Mouse (Mus musculus) MEL (cell line): ENCODE measurements around the gene Iqgap3. TPM values are rescaled to one million over a fixed set of nuclear protein-coding genes. Genes with fewer than 3 reads are reported as not detected.
A peak's percentile ranks its signal among the peaks of the same experiment; 100 is the strongest.

Source experiments
- DNase-seq: peaks from one replicate; pipeline ENCODE4 v3.0.0; 2011; ENCODE audit warnings: low read depth, low spot score
- H3K27ac ChIP-seq: 2 replicates; pipeline ENCODE4 v1.5.1; 2012; ENCODE audit warnings: low read depth, mild to moderate bottlenecking, control low read depth, low read length, moderate library complexity; ENCODE audit not compliant: control insufficient read depth
- H3K27me3 ChIP-seq, 2 experiments: fragments of 150-350 bp in 1 of 2; sonication (generic) in 1 of 2; 2 replicates each; pipeline ENCODE4 v1.6.1; 2012; ENCODE audit warnings: low read length in 2 of 2, mild to moderate bottlenecking in 2 of 2, improper control_type of control experiment in 1 of 2, moderate library complexity in 1 of 2; ENCODE audit not compliant: insufficient read depth in 2 of 2, control insufficient read depth in 1 of 2
- H3K36me3 ChIP-seq, 2 experiments: 2 replicates each; pipeline ENCODE4 v1.6.1; 2012 to 2014; ENCODE audit warnings: low read length in 2 of 2, improper control_type of control experiment in 1 of 2, inconsistent platforms in 1 of 2, mild to moderate bottlenecking in 1 of 2; ENCODE audit not compliant: insufficient read depth in 2 of 2, control insufficient read depth in 1 of 2
- H3K4me1 ChIP-seq, 2 experiments: fragments of 150-350 bp in 1 of 2; sonication (generic) in 1 of 2; 2 replicates each; pipeline ENCODE4 v1.6.1; 2012; ENCODE audit warnings: low read length in 2 of 2, improper control_type of control experiment in 1 of 2, mild to moderate bottlenecking in 1 of 2; ENCODE audit not compliant: insufficient read depth in 2 of 2, control insufficient read depth in 1 of 2
- H3K4me3 ChIP-seq, 2 experiments: fragments of 150-350 bp in 1 of 2; sonication (generic) in 1 of 2; 2 replicates each; pipeline ENCODE4 v1.5.1; 2012; ENCODE audit warnings: low read depth in 2 of 2, low read length in 2 of 2, mild to moderate bottlenecking in 2 of 2, moderate library complexity in 2 of 2, control low read depth in 1 of 2, improper control_type of control experiment in 1 of 2; ENCODE audit not compliant: control insufficient read depth in 1 of 2, insufficient read depth in 1 of 2
- H3K79me2 ChIP-seq: 2 replicates; pipeline ENCODE4 v1.6.1; 2012; ENCODE audit warnings: mild to moderate bottlenecking, low read length, moderate library complexity; ENCODE audit not compliant: control insufficient read depth, poor library complexity, insufficient read depth
- H3K9ac ChIP-seq: 2 replicates; pipeline ENCODE4 v1.6.1; 2012; ENCODE audit warnings: low read depth, mild to moderate bottlenecking, control low read depth, low read length, moderate library complexity; ENCODE audit not compliant: control insufficient read depth, poor library complexity, severe bottlenecking
- H3K9me3 ChIP-seq: fragments of 150-350 bp; sonication (generic); replicated peaks from 2 replicates; pipeline ENCODE4 v1.6.1; 2012; ENCODE audit warnings: mild to moderate bottlenecking, low read length, improper control_type of control experiment, moderate library complexity; ENCODE audit not compliant: insufficient read depth
- BHLHE40 ChIP-seq: IDR thresholded peaks from 2 replicates; pipeline ENCODE4 v1.6.1; 2012; ENCODE audit warnings: low read depth, mild to moderate bottlenecking, inconsistent platforms, low read length, improper control_type of control experiment, borderline replicate concordance
- CHD1 ChIP-seq: IDR thresholded peaks from 2 replicates; pipeline ENCODE4 v1.6.1; 2012; ENCODE audit warnings: low read depth, mild to moderate bottlenecking, inconsistent platforms, low read length, improper control_type of control experiment
- E2F4 ChIP-seq: IDR thresholded peaks from 2 replicates; pipeline ENCODE4 v1.6.1; 2011; ENCODE audit warnings: low read depth, low read length, improper control_type of control experiment, borderline replicate concordance
- ELF1 ChIP-seq: IDR thresholded peaks from 2 replicates; pipeline ENCODE4 v1.6.1; 2014; ENCODE audit warnings: low read depth, mild to moderate bottlenecking, inconsistent platforms, low read length, improper control_type of control experiment, moderate library complexity
- EP300 ChIP-seq, 2 experiments: IDR thresholded peaks; 2 replicates each; pipeline ENCODE4 v1.6.1; 2011; ENCODE audit warnings: improper control_type of control experiment in 2 of 2, low read length in 2 of 2, low read depth in 1 of 2, mild to moderate bottlenecking in 1 of 2
- ETS1 ChIP-seq: IDR thresholded peaks from 2 replicates; pipeline ENCODE4 v1.6.1; 2012; ENCODE audit warnings: low read depth, mild to moderate bottlenecking, inconsistent platforms, low read length, improper control_type of control experiment, moderate library complexity
- GABPA ChIP-seq: IDR thresholded peaks from 2 replicates; pipeline ENCODE4 v1.6.1; 2012; ENCODE audit warnings: low read depth, mild to moderate bottlenecking, inconsistent platforms, low read length, improper control_type of control experiment, moderate library complexity
- GATA1 ChIP-seq: IDR thresholded peaks from 2 replicates; pipeline ENCODE4 v1.6.1; 2011; ENCODE audit warnings: low read depth, low read length, improper control_type of control experiment
- JUND ChIP-seq: IDR thresholded peaks from 2 replicates; pipeline ENCODE4 v1.6.1; 2011; ENCODE audit warnings: low read depth, mild to moderate bottlenecking, improper control_type of control experiment, low read length
- KAT2A ChIP-seq: conservative IDR thresholded peaks from 2 replicates; pipeline ENCODE4 v1.6.1; 2012; ENCODE audit warnings: low read depth, low read length, improper control_type of control experiment, inconsistent platforms
- MAFK ChIP-seq: IDR thresholded peaks from 2 replicates; pipeline ENCODE4 v1.6.1; 2011; ENCODE audit warnings: low read depth, mild to moderate bottlenecking, low read length, improper control_type of control experiment, borderline replicate concordance
- MAZ ChIP-seq: IDR thresholded peaks from 2 replicates; pipeline ENCODE4 v1.6.1; 2012; ENCODE audit warnings: low read depth, mild to moderate bottlenecking, inconsistent platforms, low read length, improper control_type of control experiment
- MXI1 ChIP-seq: IDR thresholded peaks from 2 replicates; pipeline ENCODE4 v1.6.1; 2011; ENCODE audit warnings: mild to moderate bottlenecking, low read depth, low read length, improper control_type of control experiment
- MYB ChIP-seq: IDR thresholded peaks from 2 replicates; pipeline ENCODE4 v1.6.1; 2011; ENCODE audit warnings: mild to moderate bottlenecking, low read depth, low read length, improper control_type of control experiment
- MYC ChIP-seq: IDR thresholded peaks from 2 replicates; pipeline ENCODE4 v1.6.1; 2011; ENCODE audit warnings: low read depth, mild to moderate bottlenecking, low read length, improper control_type of control experiment, moderate library complexity
- NRF1 ChIP-seq: IDR thresholded peaks from 2 replicates; pipeline ENCODE4 v1.6.1; 2014; ENCODE audit warnings: low read depth, mild to moderate bottlenecking, inconsistent platforms, low read length, improper control_type of control experiment, moderate library complexity; ENCODE audit not compliant: poor library complexity, insufficient read depth, severe bottlenecking
- POLR2A ChIP-seq, 2 experiments: IDR thresholded peaks; 2 replicates each; pipeline ENCODE4 v1.6.1; 2011 to 2012; ENCODE audit warnings: low read length in 2 of 2, mild to moderate bottlenecking in 2 of 2, control low read depth in 1 of 2, improper control_type of control experiment in 1 of 2, low read depth in 1 of 2, moderate library complexity in 1 of 2; ENCODE audit not compliant: control insufficient read depth in 1 of 2, insufficient read depth in 1 of 2, poor library complexity in 1 of 2
- RCOR1 ChIP-seq: IDR thresholded peaks from 2 replicates; pipeline ENCODE4 v1.6.1; 2012; ENCODE audit warnings: low read depth, mild to moderate bottlenecking, inconsistent platforms, low read length, improper control_type of control experiment
- SIN3A ChIP-seq: IDR thresholded peaks from 2 replicates; pipeline ENCODE4 v1.6.1; 2012; ENCODE audit warnings: low read length, improper control_type of control experiment, inconsistent platforms
- SMC3 ChIP-seq: IDR thresholded peaks from 2 replicates; pipeline ENCODE4 v1.6.1; 2011; ENCODE audit warnings: low read depth, low read length, improper control_type of control experiment
- TAL1 ChIP-seq: IDR thresholded peaks from 2 replicates; pipeline ENCODE4 v1.6.1; 2012; ENCODE audit warnings: mild to moderate bottlenecking, inconsistent platforms, low read length, moderate library complexity, mixed read lengths
- TBP ChIP-seq: IDR thresholded peaks from 2 replicates; pipeline ENCODE4 v1.8.0; 2011; ENCODE audit warnings: low read depth, low read length, improper control_type of control experiment
- TCF12 ChIP-seq: IDR thresholded peaks from 2 replicates; pipeline ENCODE4 v1.6.1; 2014; ENCODE audit warnings: low read depth, mild to moderate bottlenecking, inconsistent platforms, low read length, improper control_type of control experiment, moderate library complexity
- USF1 ChIP-seq: IDR thresholded peaks from 2 replicates; pipeline ENCODE4 v1.6.1; 2014; ENCODE audit warnings: low read depth, mild to moderate bottlenecking, inconsistent platforms, low read length, improper control_type of control experiment, moderate library complexity
- ZC3H11A ChIP-seq: IDR thresholded peaks from 2 replicates; pipeline ENCODE4 v1.6.1; 2012; ENCODE audit warnings: low read depth, mild to moderate bottlenecking, inconsistent platforms, low read length, improper control_type of control experiment
- ZKSCAN1 ChIP-seq: IDR thresholded peaks from 2 replicates; pipeline ENCODE4 v1.6.1; 2012; ENCODE audit warnings: low read depth, mild to moderate bottlenecking, inconsistent platforms, low read length, improper control_type of control experiment, moderate library complexity
- ZMIZ1 ChIP-seq: IDR thresholded peaks from 2 replicates; pipeline ENCODE4 v1.6.1; 2012; ENCODE audit warnings: low read depth, mild to moderate bottlenecking, inconsistent platforms, low read length, improper control_type of control experiment, moderate library complexity
- ZNF384 ChIP-seq: IDR thresholded peaks from 2 replicates; pipeline ENCODE4 v1.6.1; 2012; ENCODE audit warnings: low read depth, mild to moderate bottlenecking, inconsistent platforms, low read length, improper control_type of control experiment
- polyA plus RNA-seq, 2 experiments: library from polyadenylated mRNA; stranded (reverse) in 1 of 2; unstranded in 1 of 2; fragments of >175 nt in 1 of 2; fragments of >200 nt in 1 of 2; gene quantifications; 2 replicates each; pipeline versions ENCODE4 v1.2.1 to v1.2.4; 2012; ENCODE audit warnings: low replicate concordance in 2 of 2, low read depth in 1 of 2; ENCODE audit not compliant: insufficient read length in 2 of 2, insufficient read depth in 1 of 2, missing spikeins in 1 of 2
- total RNA-seq: library from RNA; depleted of rRNA; stranded (reverse); fragments of 300-350 nt; gene quantifications from 2 replicates; pipeline ENCODE4 v1.2.3, GENCODE M21; 2012

The Iqgap3 gene
- total and polyA plus RNA-seq, 3 experiments, result 21.1 to 42.5 TPM; not detected in 1

DNA sequence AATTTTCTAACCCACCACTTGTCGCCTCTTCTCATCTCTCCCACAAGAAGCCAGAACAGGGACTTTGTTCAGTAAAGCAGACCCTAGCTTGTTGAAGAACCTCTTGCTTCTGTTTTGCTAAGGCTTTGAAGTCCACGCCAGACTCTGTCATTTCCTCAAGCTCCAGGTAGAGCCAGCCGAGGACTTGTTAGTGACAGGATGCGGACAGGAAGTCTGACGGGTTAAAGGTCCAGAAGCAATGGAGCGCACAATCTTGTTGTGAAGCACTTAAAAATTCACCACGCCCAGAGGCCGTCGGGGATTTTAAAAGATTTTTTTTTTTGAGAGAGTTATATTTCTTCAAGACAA lies 59.6 kb downstream of the Iqgap3 start:
- peaks cover 24 to 53% of the 10 kb centered on the region in 2 experiments for H3K4me1 ChIP-seq
- peaks cover 50% of the 10 kb centered on the region for H3K79me2 ChIP-seq
- 0 out of 2 replicates have a peak, but pooled peaks have one; percentile 10 for TF ChIP-seq ZC3H11A
- peak; percentile 82; the same call in 1 of the 2 replicates for TF ChIP-seq ZNF384
- TF ChIP-seq MXI1, result peak; percentile 8; the same call in 1 of the 2 replicates
- TF ChIP-seq E2F4, result 0 out of 2 replicates have a peak, but pooled peaks have one; percentile 41
- TF ChIP-seq MAFK, result no peak
- peak; percentile 45; the same call in 1 of the 2 replicates for TF ChIP-seq ELF1
- peak; percentile 31; the same call in 1 of the 2 replicates for TF ChIP-seq ZMIZ1
- TF ChIP-seq GATA1, result no peak
- peak; percentile 40; the same call in 1 of the 2 replicates for TF ChIP-seq RCOR1
- 0 out of 2 replicates have a peak, but pooled peaks have one; percentile 29 for TF ChIP-seq JUND
- no peak for TF ChIP-seq KAT2A
- peaks cover 0 to 39% of the 10 kb centered on the region in 2 experiments; a peak in 2 of 4 replicates for H3K36me3 ChIP-seq
- no peak for DNase-seq
- H3K4me3 ChIP-seq, result peak overlapping the region; percentile 53 to 58
- H3K27ac ChIP-seq, result peak overlapping the region; percentile 97
- no peaks in the 10 kb centered on the region for H3K27me3 ChIP-seq
- no peaks in the 10 kb centered on the region for H3K9me3 ChIP-seq
- H3K9ac ChIP-seq, result peak overlapping the region; percentile 77

DNA sequence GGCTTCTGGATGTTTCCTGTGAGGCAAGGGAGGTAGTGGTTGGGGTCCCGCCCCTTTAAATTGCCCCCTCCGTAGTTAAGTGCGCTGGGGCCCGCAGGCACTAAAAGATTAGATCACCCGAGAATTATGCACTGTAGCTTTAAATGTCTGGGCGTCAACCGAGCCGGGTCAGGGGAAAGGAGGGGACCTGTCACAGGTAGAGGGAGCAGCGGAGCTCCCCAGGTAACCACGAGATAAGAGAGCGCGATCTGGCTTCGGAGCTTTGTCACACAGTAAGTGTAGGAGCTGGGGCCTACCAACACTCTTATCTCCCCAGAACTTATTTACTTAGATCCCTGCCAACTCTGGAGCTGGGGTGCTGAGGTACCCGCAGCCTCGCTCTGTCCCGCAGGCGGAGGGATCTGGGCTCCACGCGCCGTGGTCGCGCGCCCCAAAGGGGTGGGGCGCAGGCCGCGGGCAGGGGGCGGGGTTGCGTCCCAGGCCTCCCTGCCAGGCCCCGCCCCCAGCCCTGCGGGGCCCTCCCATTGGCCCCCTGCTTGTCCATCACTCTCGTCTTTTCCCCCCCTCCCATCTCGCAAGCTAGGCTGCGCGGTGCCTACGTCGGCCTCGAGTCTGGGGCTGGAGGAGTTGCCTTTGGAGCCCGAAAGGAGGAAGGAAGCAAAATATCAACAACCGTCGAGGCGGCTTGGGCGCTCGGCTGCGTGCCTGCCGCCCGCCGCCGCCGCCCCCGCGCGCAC lies 60.2 kb downstream of the Iqgap3 start, which contains the start of gene Mef2d:
TSS of gene Mef2d (plus strand) at position 586 of the 737 bp plus-strand sequence.
- Histone ChIP-seq H3K4me3 (peak within 1 kb of the TSS; percentile 86 to 87), H3K9ac (peak within 1 kb of the TSS; percentile 92), H3K36me3 (peaks cover 0 to 42% of the 10 kb centered on the region in 2 experiments; a peak in 2 of 4 replicates), H3K4me1 (peaks cover 24 to 56% of the 10 kb centered on the region in 2 experiments), H3K79me2 (peaks cover 56% of the 10 kb centered on the region), H3K9me3 (no peaks in the 10 kb centered on the region), H3K27ac (peak within 1 kb of the TSS; percentile 97), H3K27me3 (no peaks in the 10 kb centered on the region)
- peak; percentile 100 for DNase-seq
- no peak for TF ChIP-seq CHD1
- TF ChIP-seq ZC3H11A, result no peak
- TF ChIP-seq MYC, result peak; percentile 82
- peak; percentile 45 to 47; a peak in 3 of 4 replicates for TF ChIP-seq EP300 (IDR thresholded peaks at IDR 0.05; ENCODE audit: low read depth in 1 of 2, low read length in 2 of 2)
- TF ChIP-seq E2F4, result no peak
- TF ChIP-seq ETS1, result peak; percentile 59; the same call in 1 of the 2 replicates
- peak; percentile 83 for TF ChIP-seq MXI1
- TF ChIP-seq BHLHE40, result peak; percentile 12
- no peak; the same call in 1 of the 2 replicates for TF ChIP-seq MYB
- TF ChIP-seq POLR2A (IDR thresholded peaks at IDR 0.05; ENCODE audit: control insufficient read depth in 1 of 2, insufficient read depth in 1 of 2, low read depth in 1 of 2, low read length in 2 of 2, poor library complexity in 1 of 2), result peak in 1 of 2 experiments; percentile 91; a peak in 2 of 4 replicates
- peak; percentile 86 for TF ChIP-seq GATA1
- TF ChIP-seq MAZ, result peak; percentile 99
- no peak for TF ChIP-seq ZKSCAN1
- TF ChIP-seq NRF1, result peak; percentile 48
- peak; percentile 33; the same call in 1 of the 2 replicates for TF ChIP-seq TAL1
- TF ChIP-seq SIN3A, result peak; percentile 81
- TF ChIP-seq GABPA, result no peak
- TF ChIP-seq USF1, result 0 out of 2 replicates have a peak, but pooled peaks have one; percentile 62
- TF ChIP-seq KAT2A, result peak; percentile 64; the same call in 1 of the 2 replicates
- TF ChIP-seq ZMIZ1, result no peak
- peak; percentile 65; the same call in 1 of the 2 replicates for TF ChIP-seq TCF12
- TF ChIP-seq TBP, result peak; percentile 60; the same call in 1 of the 2 replicates
- no peak for TF ChIP-seq SMC3
- TF ChIP-seq ZNF384, result no peak; the same call in 1 of the 2 replicates
